Mouse (Mus musculus) erythroblast, embryonic 14.5 days (primary cell): ENCODE measurements around the gene Prr29. TPM values are rescaled to one million over a fixed set of nuclear protein-coding genes. Genes with fewer than 3 reads are reported as not detected.
"Not testable (repeated sequence)": the region's sequence is repeated elsewhere in the genome, so short reads cannot be mapped to it uniquely, and the experiment has no call there.

Source experiments
- H3K27me3 ChIP-seq: 2 replicates; pipeline ENCODE4 v1.6.1; 2012; ENCODE audit warnings: inconsistent platforms; ENCODE audit not compliant: control insufficient read depth
- H3K36me3 ChIP-seq: 2 replicates; pipeline ENCODE4 v1.6.1; 2012; ENCODE audit warnings: mild to moderate bottlenecking, inconsistent platforms; ENCODE audit not compliant: control insufficient read depth
- H3K4me1 ChIP-seq: 2 replicates; pipeline ENCODE4 v1.6.1; 2012; ENCODE audit warnings: inconsistent platforms; ENCODE audit not compliant: control insufficient read depth
- H3K4me3 ChIP-seq: replicated peaks from 2 replicates; pipeline ENCODE3; 2012; ENCODE audit warnings: moderate library complexity, mild to moderate bottlenecking, inconsistent platforms
- H3K9me3 ChIP-seq: 2 replicates; pipeline ENCODE4 v1.6.1; 2012; ENCODE audit warnings: low read length, inconsistent platforms, mixed read lengths; ENCODE audit not compliant: control insufficient read depth
- GATA1 ChIP-seq: IDR thresholded peaks from 2 replicates; pipeline ENCODE4 v1.6.1; 2012; ENCODE audit warnings: low read length, inconsistent platforms, mixed read lengths
- TAL1 ChIP-seq: IDR thresholded peaks from 3 replicates; pipeline ENCODE4 v1.6.1; 2012; ENCODE audit warnings: low read length, inconsistent platforms, mixed read lengths
- polyA plus RNA-seq: library from polyadenylated mRNA; stranded (reverse); fragments of >175 nt; gene quantifications from 2 replicates; pipeline ENCODE4 v1.2.3, GENCODE M21; 2012

Prr29 gene
- polyA plus RNA-seq, 1 experiment = not detected

GRCm38 (mm10) chr11:106332458-106332857, 32.8 kb upstream of the Prr29 start:
- TF ChIP-seq GATA1 (no peak), TAL1 (no peak)
- H3K4me3 ChIP-seq = no peak overlapping the region
- H3K9me3 ChIP-seq = no peaks in the 10 kb centered on the region
- no peaks in the 10 kb centered on the region for H3K27me3 ChIP-seq
- H3K4me1 ChIP-seq = peaks cover 3% of the 10 kb centered on the region; the same call in 1 of the 2 replicates
- no peaks in the 10 kb centered on the region for H3K36me3 ChIP-seq

GRCm38 (mm10) chr11:106334066-106334465, 31.2 kb upstream of the Prr29 start:
- no peaks in the 10 kb centered on the region for H3K27me3 ChIP-seq
- no peak overlapping the region for H3K4me3 ChIP-seq
- H3K9me3 ChIP-seq = no peaks in the 10 kb centered on the region
- 0 out of 2 replicates have a peak, but pooled peaks cover under 1% of the 10 kb centered on the region for H3K4me1 ChIP-seq
- TF ChIP-seq GATA1 (no peak), TAL1 (no peak)
- H3K36me3 ChIP-seq = no peaks in the 10 kb centered on the region

GRCm38 (mm10) chr11:106338029-106338428, 27.2 kb upstream of the Prr29 start:
- TF ChIP-seq TAL1 = no peak
- no peak for TF ChIP-seq GATA1

DNA sequence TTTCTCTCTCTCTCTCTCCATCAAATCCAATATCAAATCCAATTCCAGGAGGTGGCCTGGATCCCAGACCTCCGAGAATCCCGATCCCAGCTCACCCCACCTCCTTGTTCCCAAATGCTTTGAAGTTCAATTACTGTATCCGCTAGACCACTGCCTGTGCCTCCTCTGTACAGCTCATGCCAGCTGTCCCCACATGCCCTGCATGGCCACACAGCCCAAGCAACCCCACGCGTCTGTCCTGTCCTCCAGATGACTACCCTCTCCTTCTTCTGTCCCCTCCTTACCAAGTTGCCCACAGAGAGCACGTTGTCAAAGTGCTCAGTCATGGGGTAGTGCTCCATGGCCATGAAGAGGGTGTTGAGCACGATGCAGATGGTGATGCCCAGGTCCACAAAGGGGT, 26.4 kb upstream of the Prr29 start:
- H3K4me1 ChIP-seq = no peaks in the 10 kb centered on the region
- H3K4me3 ChIP-seq = no peak overlapping the region
- H3K9me3 ChIP-seq = no peaks in the 10 kb centered on the region
- no peak for TF ChIP-seq TAL1
- TF ChIP-seq GATA1 = no peak
- no peaks in the 10 kb centered on the region for H3K36me3 ChIP-seq
- H3K27me3 ChIP-seq = no peaks in the 10 kb centered on the region

More at GRCm38 (mm10) chr11:106338029-106338428, 27.2 kb upstream of the Prr29 start:
- Histone ChIP-seq H3K27me3 (no peaks in the 10 kb centered on the region), H3K36me3 (no peaks in the 10 kb centered on the region), H3K9me3 (no peaks in the 10 kb centered on the region), H3K4me1 (no peaks in the 10 kb centered on the region), H3K4me3 (no peak overlapping the region)

DNA sequence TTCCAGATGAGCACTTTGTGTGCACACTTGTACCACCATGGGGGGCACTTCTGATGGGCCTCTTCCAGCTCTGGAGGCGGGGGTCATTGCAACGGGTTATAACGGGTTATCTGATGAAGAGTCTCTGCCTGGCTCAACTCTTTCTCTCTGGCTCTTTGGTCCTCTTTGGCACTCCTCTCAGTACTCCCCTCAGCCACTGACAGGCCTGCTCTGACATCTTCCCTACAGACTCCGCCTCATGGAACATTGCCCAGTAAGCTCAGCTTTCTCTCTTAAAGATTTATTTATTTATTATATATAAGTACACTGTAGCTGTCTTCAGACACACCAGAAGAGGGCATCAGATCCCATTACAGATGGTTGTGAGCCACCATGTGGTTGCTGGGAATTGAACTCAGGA, 25.9 kb upstream of the Prr29 start:
- not testable (repeated sequence) for H3K27me3 ChIP-seq, H3K9me3 ChIP-seq, H3K4me3 ChIP-seq, H3K36me3 ChIP-seq, H3K4me1 ChIP-seq

GRCm38 (mm10) chr11:106340990-106341520, 24.2 kb upstream of the Prr29 start:
- no peaks in the 10 kb centered on the region for H3K27me3 ChIP-seq
- H3K9me3 ChIP-seq = no peaks in the 10 kb centered on the region
- H3K36me3 ChIP-seq = no peaks in the 10 kb centered on the region
- no peaks in the 10 kb centered on the region for H3K4me1 ChIP-seq
- TF ChIP-seq TAL1 = no peak
- no peak for TF ChIP-seq GATA1
- no peak overlapping the region for H3K4me3 ChIP-seq

DNA sequence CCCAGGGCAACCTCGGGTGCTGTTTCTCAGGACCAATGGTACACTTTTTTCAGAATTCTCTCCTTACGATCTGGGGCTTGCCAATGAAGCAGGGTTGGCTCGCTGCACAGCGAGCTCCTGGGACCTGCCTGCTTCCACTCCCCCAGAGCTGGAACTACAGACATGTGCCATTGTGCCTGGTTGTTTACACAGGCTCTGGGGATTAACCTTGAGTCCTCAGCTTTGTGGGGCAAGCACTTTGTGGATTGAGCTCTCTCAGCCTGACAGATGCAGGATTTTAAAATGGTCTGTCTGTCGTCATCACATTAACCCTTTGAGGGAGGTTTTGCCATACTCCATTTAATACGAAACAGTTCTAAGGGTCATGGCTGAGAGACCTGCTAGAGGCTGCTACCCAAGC, 20.4 kb upstream of the Prr29 start:
- Histone ChIP-seq H3K27me3 (no peaks in the 10 kb centered on the region), H3K36me3 (no peaks in the 10 kb centered on the region), H3K9me3 (no peaks in the 10 kb centered on the region), H3K4me1 (no peaks in the 10 kb centered on the region), H3K4me3 (no peak overlapping the region)
- TF ChIP-seq GATA1 = no peak
- no peak for TF ChIP-seq TAL1

GRCm38 (mm10) chr11:106349772-106350171, 15.5 kb upstream of the Prr29 start:
- no peaks in the 10 kb centered on the region for H3K4me1 ChIP-seq
- H3K4me3 ChIP-seq = no peak overlapping the region
- TF ChIP-seq TAL1 = no peak
- TF ChIP-seq GATA1 = no peak
- no peaks in the 10 kb centered on the region for H3K9me3 ChIP-seq
- no peaks in the 10 kb centered on the region for H3K36me3 ChIP-seq
- H3K27me3 ChIP-seq = no peaks in the 10 kb centered on the region; the same call in 1 of the 2 replicates

DNA sequence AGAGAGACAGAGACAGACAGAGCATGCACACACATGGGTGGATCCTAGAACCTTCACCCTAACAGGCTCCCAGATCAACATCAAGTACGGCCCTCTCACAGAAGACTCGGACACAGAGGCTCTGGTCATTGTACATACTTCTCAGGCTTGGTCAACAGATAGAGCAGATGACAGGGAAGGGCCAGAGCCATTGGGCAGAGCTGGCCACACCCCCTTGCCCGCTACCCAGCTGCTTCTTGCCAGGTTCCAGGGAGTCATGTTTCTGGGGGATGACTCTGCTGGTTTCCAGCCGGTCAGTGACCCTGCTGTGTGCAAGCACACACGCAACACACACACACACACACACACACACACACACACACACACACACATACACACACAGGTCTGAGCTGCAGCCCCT, 14.4 kb upstream of the Prr29 start:
- H3K9me3 ChIP-seq = no peaks in the 10 kb centered on the region
- no peaks in the 10 kb centered on the region for H3K4me1 ChIP-seq
- no peaks in the 10 kb centered on the region for H3K36me3 ChIP-seq
- H3K4me3 ChIP-seq = no peak overlapping the region
- TF ChIP-seq TAL1 = no peak
- no peak for TF ChIP-seq GATA1
- H3K27me3 ChIP-seq = peaks cover 6% of the 10 kb centered on the region; the same call in 1 of the 2 replicates

- Histone ChIP-seq H3K4me1 (no peaks in the 10 kb centered on the region), H3K9me3 (no peaks in the 10 kb centered on the region), H3K36me3 (no peaks in the 10 kb centered on the region), H3K27me3 (peaks cover 7% of the 10 kb centered on the region; the same call in 1 of the 2 replicates), H3K4me3 (no peak overlapping the region)
- TF ChIP-seq GATA1 (no peak), TAL1 (no peak)
Measured at GRCm38 (mm10) chr11:106351253-106351652, 14.0 kb upstream of the Prr29 start.
